Mouse (Mus musculus) brain, embryonic 18.5 days (tissue): ENCODE measurements around the gene Olfr789.

Experiments used
- DNase-seq: peaks from one replicate; pipeline ENCODE4 v3.0.0-alpha.2; 2012; ENCODE audit warnings: low read depth, low spot score

Olfr789 gene

GRCm38 (mm10) chr10:129484452-129484851 is at the start of gene Olfr789:
Gene Olfr789, plus strand, starts transcription at chr10:129484752.
- DNase-seq = no peak

GRCm38 (mm10) chr10:129461562-129461961 is 23.0 kb upstream of the Olfr789 start, which contains the start of gene Olfr787:
Gene Olfr787, plus strand, starts transcription at chr10:129461862.
- no peak for DNase-seq

GRCm38 (mm10) chr10:129470698-129471097 is 13.9 kb upstream of the Olfr789 start, which contains the start of gene Olfr788:
Gene Olfr788, plus strand, starts transcription at chr10:129470998.
- no peak for DNase-seq

GRCm38 (mm10) chr10:129473256-129473655 is 11.3 kb upstream of the Olfr789 start:
- DNase-seq = no peak

- DNase-seq = no peak
Measured at GRCm38 (mm10) chr10:129473723-129474122, 10.8 kb upstream of the Olfr789 start.

GRCm38 (mm10) chr10:129490101-129490500 is 5.5 kb downstream of the Olfr789 start:
- DNase-seq = no peak

- no peak for DNase-seq
Measured at GRCm38 (mm10) chr10:129498192-129498591, 13.6 kb downstream of the Olfr789 start, which contains the start of gene Olfr790. Gene Olfr790, plus strand, starts transcription at chr10:129498492.

- no peak for DNase-seq
Measured at GRCm38 (mm10) chr10:129521492-129521891, 36.9 kb downstream of the Olfr789 start, which contains the start of gene Olfr791. Gene Olfr791, plus strand, starts transcription at chr10:129521792.

- DNase-seq = no peak
Measured at GRCm38 (mm10) chr10:129538862-129539261, 54.3 kb downstream of the Olfr789 start, which contains the start of gene Olfr792. Gene Olfr792, plus strand, starts transcription at chr10:129539162.
